Mouse (Mus musculus): Measurements from ENCODE around the gene Nudt17. TPM values are rescaled to one million over a fixed set of nuclear protein-coding genes. Genes with fewer than 3 reads are reported as not detected.
A peak's percentile ranks its signal among the peaks of the same experiment; 100 is the strongest.

Nudt17 gene
- total and polyA plus RNA-seq, 2 experiments from 2014 or later, result 11.9 to 18.5 TPM

- 56% methylated on average over 7 of the region's 7 CpGs for WGBS
- Histone ChIP-seq H3K4me3 (ENCODE audit: low read depth, low read length) (no peak overlapping the region), H3K9me3 (ENCODE audit: low read length) (no peaks in the 10 kb centered on the region), H3K36me3 (ENCODE audit: insufficient read depth, low read length) (peaks cover 41% of the 10 kb centered on the region), H3K4me1 (ENCODE audit: insufficient read depth, low read length) (peaks cover 4% of the 10 kb centered on the region; the same call in 1 of the 2 replicates), H3K27me3 (ENCODE audit: insufficient read depth, low read length) (no peaks in the 10 kb centered on the region), H3K9ac (replicated peaks; ENCODE audit: low read length, poor library complexity, severe bottlenecking) (no peak overlapping the region), H3K4me2 (ENCODE audit: low read depth, low read length, poor library complexity, severe bottlenecking) (no peak overlapping the region), H3K27ac (ENCODE audit: low read depth, low read length) (no peak overlapping the region)
- TF ChIP-seq CTCF (IDR thresholded peaks at IDR 0.05), result peak; percentile 63
- DNase-seq (ENCODE audit: low spot score) (peak; percentile 32), ATAC-seq (ENCODE audit: low FRiP score) (no peak)
Observed at GRCm38 (mm10) chr3:96700376-96700775, 8.0 kb downstream of the Nudt17 start.

- ATAC-seq (ENCODE audit: low FRiP score) (no peak), DNase-seq (ENCODE audit: low spot score) (no peak)
- Histone ChIP-seq H3K36me3 (ENCODE audit: insufficient read depth, low read length) (peaks cover 29% of the 10 kb centered on the region), H3K27ac (ENCODE audit: low read depth, low read length) (no peak overlapping the region), H3K27me3 (ENCODE audit: insufficient read depth, low read length) (no peaks in the 10 kb centered on the region), H3K4me2 (ENCODE audit: low read depth, low read length, poor library complexity, severe bottlenecking) (no peak overlapping the region), H3K9me3 (ENCODE audit: low read length) (no peaks in the 10 kb centered on the region), H3K9ac (replicated peaks; ENCODE audit: low read length, poor library complexity, severe bottlenecking) (no peak overlapping the region), H3K4me1 (ENCODE audit: insufficient read depth, low read length) (peaks cover 4% of the 10 kb centered on the region; the same call in 1 of the 2 replicates), H3K4me3 (ENCODE audit: low read depth, low read length) (no peak overlapping the region)
- 57% methylated on average over 19 of the region's 19 CpGs for WGBS
- peak; percentile 30; the same call in 1 of the 2 replicates for TF ChIP-seq CTCF (IDR thresholded peaks at IDR 0.05)
Observed at GRCm38 (mm10) chr3:96698993-96699690, 9.2 kb downstream of the Nudt17 start.

GRCm38 (mm10) chr3:96696766-96697732, 11.3 kb downstream of the Nudt17 start:
- Histone ChIP-seq H3K4me1 (ENCODE audit: insufficient read depth, low read length) (peaks cover 4% of the 10 kb centered on the region; the same call in 1 of the 2 replicates), H3K4me3 (ENCODE audit: low read depth, low read length) (peak overlapping the region; percentile 94), H3K9ac (replicated peaks; ENCODE audit: low read length, poor library complexity, severe bottlenecking) (peak overlapping the region; percentile 81), H3K27me3 (ENCODE audit: insufficient read depth, low read length) (no peaks in the 10 kb centered on the region), H3K27ac (ENCODE audit: low read depth, low read length) (peak overlapping the region; percentile 78), H3K4me2 (ENCODE audit: low read depth, low read length, poor library complexity, severe bottlenecking) (peak overlapping the region; percentile 86), H3K9me3 (ENCODE audit: low read length) (no peaks in the 10 kb centered on the region), H3K36me3 (ENCODE audit: insufficient read depth, low read length) (peaks cover 13% of the 10 kb centered on the region)
- DNase-seq (ENCODE audit: low spot score) (peak; percentile 91), ATAC-seq (ENCODE audit: low FRiP score) (peak; percentile 92)
- TF ChIP-seq CTCF (IDR thresholded peaks at IDR 0.05), result no peak
- under 1% methylated on average over 79 of the region's 85 CpGs for WGBS

GRCm38 (mm10) chr3:96696198-96696765, 12.1 kb downstream of the Nudt17 start, which contains the start of gene Pias3:
Gene Pias3 (plus strand): TSS chr3:96696384.
- H3K27ac ChIP-seq (ENCODE audit: low read depth, low read length), result peak within 1 kb of the TSS; percentile 78
- H3K4me2 ChIP-seq (ENCODE audit: low read depth, low read length, poor library complexity, severe bottlenecking), result peak within 1 kb of the TSS; percentile 86
- H3K4me3 ChIP-seq (ENCODE audit: low read depth, low read length), result peak within 1 kb of the TSS; percentile 94
- peaks cover 4% of the 10 kb centered on the region; the same call in 1 of the 2 replicates for H3K4me1 ChIP-seq (ENCODE audit: insufficient read depth, low read length)
- no peaks in the 10 kb centered on the region for H3K9me3 ChIP-seq (ENCODE audit: low read length)
- ATAC-seq (ENCODE audit: low FRiP score), result peak; percentile 71
- peaks cover 6% of the 10 kb centered on the region for H3K36me3 ChIP-seq (ENCODE audit: insufficient read depth, low read length)
- H3K9ac ChIP-seq (replicated peaks; ENCODE audit: low read length, poor library complexity, severe bottlenecking), result peak within 1 kb of the TSS; percentile 81
- no peak for TF ChIP-seq CTCF (IDR thresholded peaks at IDR 0.05)
- WGBS, result 1% methylated on average over 35 of the region's 35 CpGs
- DNase-seq (ENCODE audit: low spot score), result peak; percentile 71
- H3K27me3 ChIP-seq (ENCODE audit: insufficient read depth, low read length), result no peaks in the 10 kb centered on the region

- ATAC-seq (ENCODE audit: low FRiP score), result no peak
- Histone ChIP-seq H3K4me2 (ENCODE audit: low read depth, low read length, poor library complexity, severe bottlenecking) (no peak overlapping the region), H3K9me3 (ENCODE audit: low read length) (no peaks in the 10 kb centered on the region), H3K27ac (ENCODE audit: low read depth, low read length) (no peak overlapping the region), H3K9ac (replicated peaks; ENCODE audit: low read length, poor library complexity, severe bottlenecking) (no peak overlapping the region), H3K4me1 (ENCODE audit: insufficient read depth, low read length) (peaks cover 4% of the 10 kb centered on the region; the same call in 1 of the 2 replicates), H3K36me3 (ENCODE audit: insufficient read depth, low read length) (no peaks in the 10 kb centered on the region), H3K4me3 (ENCODE audit: low read depth, low read length) (no peak overlapping the region), H3K27me3 (ENCODE audit: insufficient read depth, low read length) (no peaks in the 10 kb centered on the region)
- no peak for DNase-seq (ENCODE audit: low spot score)
- WGBS, result 86% methylated on average over 1 of the region's 1 CpGs
- no peak for TF ChIP-seq CTCF (IDR thresholded peaks at IDR 0.05)
Observed at GRCm38 (mm10) chr3:96693579-96693978, 14.8 kb downstream of the Nudt17 start.
